Mouse (Mus musculus): ENCODE measurements at regions not wholly inside any gene's neighbourhood (a gene's known extent, or its start where the extent isn't known, plus 50 kb on each side); places are given as distances from the start of the nearest gene placed in this dataset.

DNA sequence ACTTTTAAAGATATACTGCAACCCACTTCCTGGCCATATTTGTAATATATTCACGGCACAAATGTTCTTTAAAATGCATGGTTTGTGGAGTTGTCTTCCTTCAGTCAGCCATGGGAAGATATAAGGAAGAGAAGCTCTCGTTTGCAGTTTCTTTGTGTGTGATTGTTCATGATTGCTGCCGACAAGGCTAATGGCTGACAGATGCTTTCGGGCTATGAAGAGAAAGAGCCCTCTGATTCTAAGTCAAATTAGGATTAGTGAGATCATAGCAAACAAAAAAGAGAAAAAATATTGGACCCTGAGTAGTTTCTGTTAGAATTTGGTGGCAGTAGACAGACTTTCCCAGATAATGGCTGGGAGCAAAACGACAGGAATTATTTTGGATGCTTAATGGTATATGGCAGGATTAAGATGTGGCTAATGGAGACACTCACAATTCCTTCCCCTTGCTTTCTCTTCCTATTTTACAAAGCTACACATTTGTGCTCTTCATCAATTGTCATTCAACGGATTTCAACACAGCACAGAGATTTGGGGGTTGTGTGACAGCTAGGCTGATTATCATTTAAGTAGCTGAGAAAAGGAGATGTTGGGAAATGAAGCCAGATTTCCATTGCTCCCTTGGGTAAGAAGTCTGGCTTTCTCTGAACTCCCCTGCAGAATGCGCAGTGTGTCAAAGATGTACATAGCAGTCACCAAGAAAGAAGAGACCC is 273.4 kb upstream of the Hnrnpa3 start:
- Histone ChIP-seq H3K4me2 (ENCODE audit: insufficient read depth, low read depth, poor library complexity, severe bottlenecking) (no peak overlapping the region), H3K36me3 (replicated peaks in 1 of 2; ENCODE audit: control insufficient read depth in 1 of 2, insufficient read depth in 1 of 2, low read length in 1 of 2) (no peaks in the 10 kb centered on the region), H3K4me1 (ENCODE audit: control insufficient read depth in 1 of 2, insufficient read depth in 2 of 2) (no peaks in the 10 kb centered on the region), H3K27me3 (replicated peaks) (no peaks in the 10 kb centered on the region), H3K79me2 (replicated peaks; ENCODE audit: control insufficient read depth, extremely low read depth, insufficient read depth, poor library complexity, severe bottlenecking) (no peaks in the 10 kb centered on the region), H3K9me3 (replicated peaks; ENCODE audit: low read length) (no peaks in the 10 kb centered on the region), H3K4me3 (replicated peaks in 1 of 3; ENCODE audit: low read depth in 2 of 3, low read length in 2 of 3, poor library complexity in 1 of 3) (no peak overlapping the region), H3K27ac (ENCODE audit: insufficient read depth, low read depth) (no peak overlapping the region), H3K9ac (ENCODE audit: insufficient read depth, low read depth) (no peak overlapping the region)
- DNase-seq (ENCODE audit: extremely low read depth) = no peak
- TF ChIP-seq POLR2A (IDR thresholded peaks at IDR 0.05; ENCODE audit: low read depth, low read length) = no peak
- dilution Hi-C loops (cut with MboI; ENCODE audit: extremely low pct_ligation_motif_present, extremely low pct_unique_long_range_greater_than_20kb, low sequenced_read_pairs) = no loop called here
- in situ Hi-C loops (cut with MboI; ENCODE audit: low pct_ligation_motif_present, low pct_unique_long_range_greater_than_20kb, low sequenced_read_pairs) = no loop called here

DNA sequence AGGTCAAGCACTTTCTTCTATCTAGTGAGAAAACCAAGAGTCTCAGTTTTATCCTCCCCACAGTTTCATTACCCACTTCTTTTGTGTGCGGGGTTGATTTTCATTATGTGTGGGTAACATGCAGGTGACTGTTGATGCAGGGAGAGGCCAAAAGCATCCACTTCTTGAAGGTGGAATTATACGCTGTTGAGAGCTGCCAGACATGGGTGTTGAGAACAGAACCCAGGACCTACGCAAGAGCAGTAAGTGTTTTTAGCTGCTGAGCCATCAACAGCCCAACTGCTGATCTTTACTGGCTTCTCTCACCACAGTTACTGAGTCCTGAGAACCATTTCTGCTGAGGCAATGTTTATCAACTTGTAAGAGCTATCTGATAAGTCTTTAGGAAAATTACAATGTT is 272.4 kb upstream of the Hnrnpa3 start:
- no peak overlapping the region for H3K9ac ChIP-seq (ENCODE audit: insufficient read depth, low read depth)
- no peaks in the 10 kb centered on the region for H3K4me1 ChIP-seq (ENCODE audit: control insufficient read depth in 1 of 2, insufficient read depth in 2 of 2)
- no peaks in the 10 kb centered on the region for H3K36me3 ChIP-seq (replicated peaks in 1 of 2; ENCODE audit: control insufficient read depth in 1 of 2, insufficient read depth in 1 of 2, low read length in 1 of 2)
- in situ Hi-C loops (cut with MboI; ENCODE audit: low pct_ligation_motif_present, low pct_unique_long_range_greater_than_20kb, low sequenced_read_pairs) (no loop called here), dilution Hi-C loops (cut with MboI; ENCODE audit: extremely low pct_ligation_motif_present, extremely low pct_unique_long_range_greater_than_20kb, low sequenced_read_pairs) (no loop called here)
- TF ChIP-seq MAFK (IDR thresholded peaks at IDR 0.05; ENCODE audit: insufficient replicate concordance, low read length) = no peak
- TF ChIP-seq EP300 (IDR thresholded peaks at IDR 0.05; ENCODE audit: low read length) = no peak
- H3K27ac ChIP-seq (ENCODE audit: insufficient read depth, low read depth) = no peak overlapping the region
- H3K4me2 ChIP-seq (ENCODE audit: insufficient read depth, low read depth, poor library complexity, severe bottlenecking) = no peak overlapping the region
- H3K27me3 ChIP-seq (replicated peaks) = no peaks in the 10 kb centered on the region
- H3K79me2 ChIP-seq (replicated peaks; ENCODE audit: control insufficient read depth, extremely low read depth, insufficient read depth, poor library complexity, severe bottlenecking) = no peaks in the 10 kb centered on the region
- DNase-seq (ENCODE audit: extremely low read depth) = no peak
- no peaks in the 10 kb centered on the region for H3K9me3 ChIP-seq (replicated peaks; ENCODE audit: low read length)
- H3K4me3 ChIP-seq (replicated peaks in 1 of 3; ENCODE audit: low read depth in 2 of 3, low read length in 2 of 3, poor library complexity in 1 of 3) = no peak overlapping the region

DNA sequence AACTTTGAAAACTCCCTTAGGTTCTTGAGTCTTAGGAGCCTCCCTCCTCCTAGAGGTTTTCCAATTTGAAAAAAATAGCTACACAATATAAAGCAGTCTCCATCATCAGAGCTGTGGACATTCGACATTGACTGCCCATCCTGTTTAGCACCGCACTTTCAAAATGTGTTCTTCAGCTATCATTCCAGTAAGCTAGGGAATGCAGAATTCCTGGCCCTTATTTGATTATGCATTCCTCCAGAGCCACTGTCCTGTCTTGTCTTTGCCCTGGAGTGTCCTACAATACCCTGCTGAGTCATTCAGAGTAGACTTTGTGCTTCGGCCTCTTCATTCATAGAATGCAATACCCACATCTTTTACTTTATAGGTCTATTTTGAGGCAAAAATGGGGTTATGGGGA is 267.0 kb upstream of the Hnrnpa3 start:
- Histone ChIP-seq H3K36me3 (replicated peaks in 1 of 2; ENCODE audit: control insufficient read depth in 1 of 2, insufficient read depth in 1 of 2, low read length in 1 of 2) (no peaks in the 10 kb centered on the region), H3K4me1 (ENCODE audit: control insufficient read depth in 1 of 2, insufficient read depth in 2 of 2) (no peaks in the 10 kb centered on the region), H3K79me2 (replicated peaks; ENCODE audit: control insufficient read depth, extremely low read depth, insufficient read depth, poor library complexity, severe bottlenecking) (no peaks in the 10 kb centered on the region), H3K4me3 (replicated peaks in 1 of 3; ENCODE audit: low read depth in 2 of 3, low read length in 2 of 3, poor library complexity in 1 of 3) (no peak overlapping the region), H3K27ac (ENCODE audit: insufficient read depth, low read depth) (no peak overlapping the region), H3K9me3 (replicated peaks; ENCODE audit: low read length) (no peaks in the 10 kb centered on the region), H3K4me2 (ENCODE audit: insufficient read depth, low read depth, poor library complexity, severe bottlenecking) (no peak overlapping the region), H3K9ac (ENCODE audit: insufficient read depth, low read depth) (no peak overlapping the region), H3K27me3 (replicated peaks) (no peaks in the 10 kb centered on the region)
- no peak for TF ChIP-seq NRF1 (IDR thresholded peaks at IDR 0.05; ENCODE audit: low read depth, low read length)
- no peak for TF ChIP-seq KAT2A (IDR thresholded peaks at IDR 0.05; ENCODE audit: insufficient replicate concordance, low read length)
- no peak for TF ChIP-seq ELF1 (IDR thresholded peaks at IDR 0.05; ENCODE audit: low read depth, low read length)
- no peak for TF ChIP-seq E2F4 (IDR thresholded peaks at IDR 0.05; ENCODE audit: insufficient replicate concordance, low read depth, low read length)
- TF ChIP-seq CHD2 (IDR thresholded peaks at IDR 0.05; ENCODE audit: low read length) = no peak
- TF ChIP-seq USF1 (IDR thresholded peaks at IDR 0.05; ENCODE audit: low read depth, low read length) = no peak
- no peak for TF ChIP-seq NELFE (IDR thresholded peaks at IDR 0.05; ENCODE audit: low read depth, low read length)
- no peak for TF ChIP-seq UBTF (IDR thresholded peaks at IDR 0.05; ENCODE audit: low read depth, low read length)
- no peak for TF ChIP-seq MXI1 (IDR thresholded peaks at IDR 0.05; ENCODE audit: low read depth, low read length)
- no peak for TF ChIP-seq ZNF384 (IDR thresholded peaks at IDR 0.05; ENCODE audit: low read depth, low read length)
- no peak for TF ChIP-seq SMC3 (IDR thresholded peaks at IDR 0.05; ENCODE audit: low read depth, low read length)
- TF ChIP-seq PAX5 (IDR thresholded peaks at IDR 0.05; ENCODE audit: low read length) = no peak
- no peak for DNase-seq (ENCODE audit: extremely low read depth)
- dilution Hi-C loops (cut with MboI; ENCODE audit: extremely low pct_ligation_motif_present, extremely low pct_unique_long_range_greater_than_20kb, low sequenced_read_pairs) (no loop called here), in situ Hi-C loops (cut with MboI; ENCODE audit: low pct_ligation_motif_present, low pct_unique_long_range_greater_than_20kb, low sequenced_read_pairs) (no loop called here)
